Mouse (Mus musculus) heart, adult 8-10 months (tissue): ENCODE data around the gene Gm10198. TPM values are rescaled to one million over a fixed set of nuclear protein-coding genes. Genes with fewer than 3 reads are reported as not detected.

Source experiments
- DNase-seq: peaks from one replicate; pipeline ENCODE4 v3.0.0; 2022; ENCODE audit warnings: low spot score
- total RNA-seq, 4 experiments: library from RNA; stranded (reverse); gene quantifications; 2 replicates each; pipeline ENCODE4 v1.2.4; 2022

Gene Gm10198
- not detected for total RNA-seq

GRCm38 (mm10) chr13:111592485-111592884 is at the start of gene Gm10198:
TSS of gene Gm10198 (plus strand) at chr13:111592785.
- DNase-seq: no peak

GRCm38 (mm10) chr13:111545286-111545685 is 47.3 kb upstream of the Gm10198 start:
- no peak for DNase-seq

DNA sequence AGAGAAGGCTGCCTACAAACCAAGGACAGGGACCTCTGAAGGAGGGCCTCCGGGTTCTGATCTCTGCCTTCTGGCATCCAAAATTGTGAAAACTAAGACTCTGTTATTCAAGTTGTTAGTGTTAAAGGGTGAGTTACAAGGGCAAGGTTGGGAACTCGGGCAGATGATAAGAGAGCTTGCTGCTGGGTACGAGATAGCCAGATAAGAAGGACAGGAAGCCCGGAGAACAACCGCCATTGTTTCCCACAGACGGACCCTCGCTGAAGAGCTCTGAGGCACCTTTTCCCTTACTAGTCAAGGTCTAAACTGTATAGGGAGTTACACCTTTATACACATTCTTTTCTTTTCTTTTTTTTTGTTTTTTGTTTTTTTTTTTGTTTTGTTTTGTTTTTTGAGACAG is 39.8 kb upstream of the Gm10198 start:
- DNase-seq: no peak

DNA sequence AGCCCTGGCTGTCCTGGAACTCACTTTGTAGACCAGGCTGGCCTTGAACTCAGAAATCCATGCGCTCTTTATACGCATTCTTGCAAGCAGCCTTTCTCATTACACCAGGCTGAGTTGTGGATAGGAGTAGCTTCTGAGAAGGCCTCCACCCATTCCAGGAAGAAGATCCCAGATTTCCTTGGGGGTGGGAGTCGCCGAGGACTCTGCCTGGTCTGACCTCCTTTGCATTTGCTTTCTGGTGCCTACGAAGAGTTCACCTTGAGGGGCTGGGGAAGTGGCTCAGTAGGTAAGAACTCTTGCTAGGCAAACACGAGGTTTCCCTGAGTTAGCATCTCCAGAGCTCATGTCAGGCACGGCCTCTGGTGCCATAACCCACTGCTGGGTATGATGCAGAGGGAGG is 39.4 kb upstream of the Gm10198 start:
- no peak for DNase-seq

- DNase-seq: no peak
Observed at GRCm38 (mm10) chr13:111553941-111554340, 38.6 kb upstream of the Gm10198 start.

DNA sequence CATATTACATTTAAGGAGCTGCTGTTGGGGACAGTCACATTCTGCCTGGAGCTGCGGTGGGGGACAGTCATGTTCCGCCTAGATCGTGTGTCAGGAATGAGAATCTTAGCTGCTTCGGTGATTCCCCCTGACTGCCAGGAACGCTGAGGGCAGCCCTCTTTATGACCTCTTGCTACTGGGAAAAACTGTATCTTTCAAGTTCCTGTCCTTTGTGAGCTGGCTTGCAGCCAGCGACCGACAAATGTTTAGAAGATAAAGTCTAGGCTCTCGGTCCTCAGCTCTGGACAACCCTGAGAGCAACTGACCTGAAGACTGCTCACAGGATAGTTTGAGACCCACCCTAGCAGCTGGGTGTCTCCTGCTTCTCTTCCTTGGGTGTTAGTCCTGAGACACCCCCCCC is 37.3 kb upstream of the Gm10198 start:
- DNase-seq: no peak

- no peak for DNase-seq
Observed at GRCm38 (mm10) chr13:111556375-111556774, 36.2 kb upstream of the Gm10198 start.

DNA sequence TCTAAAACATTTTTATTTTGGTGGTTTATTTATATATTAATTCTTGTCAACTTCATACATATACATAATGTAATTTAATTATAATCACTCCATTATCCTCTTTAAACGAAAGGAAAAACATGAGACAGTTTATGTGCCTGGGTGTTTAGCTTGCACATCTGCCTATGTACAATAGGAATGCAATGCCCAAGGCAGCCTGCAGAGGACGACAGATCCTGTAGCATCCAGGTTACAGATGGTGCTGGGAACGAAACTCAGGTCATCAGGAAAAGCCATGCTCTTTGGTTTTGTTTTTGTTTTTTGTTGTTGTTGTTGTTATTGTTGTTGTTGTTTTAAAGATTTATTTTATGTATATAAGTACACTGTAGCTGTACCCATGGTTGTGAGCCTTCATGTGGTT is 32.4 kb upstream of the Gm10198 start:
- no peak for DNase-seq

DNA sequence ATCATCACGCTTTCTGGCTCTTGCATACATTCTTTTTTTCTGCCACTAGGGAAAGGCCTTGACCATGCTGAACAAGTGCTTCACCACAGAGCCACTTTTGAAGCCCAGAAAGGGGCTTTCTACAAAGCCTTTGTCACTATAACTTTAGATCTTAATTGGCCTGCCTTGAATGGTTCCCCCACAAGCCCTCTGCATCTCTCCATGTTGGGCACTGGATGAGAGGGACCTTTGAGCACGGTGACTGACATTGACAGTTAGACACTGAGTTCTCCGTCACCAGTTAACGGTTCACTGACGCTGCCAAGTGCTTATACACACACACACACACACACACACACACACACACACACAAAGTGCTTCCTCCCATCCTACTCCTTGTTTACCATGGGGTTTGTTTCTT is 30.0 kb upstream of the Gm10198 start:
- DNase-seq: no peak

- no peak for DNase-seq
Observed at GRCm38 (mm10) chr13:111574196-111574595, 18.4 kb upstream of the Gm10198 start.

- no peak for DNase-seq
Observed at GRCm38 (mm10) chr13:111577177-111577576, 15.4 kb upstream of the Gm10198 start.

GRCm38 (mm10) chr13:111580054-111580453 is 12.5 kb upstream of the Gm10198 start:
- DNase-seq: no peak

DNA sequence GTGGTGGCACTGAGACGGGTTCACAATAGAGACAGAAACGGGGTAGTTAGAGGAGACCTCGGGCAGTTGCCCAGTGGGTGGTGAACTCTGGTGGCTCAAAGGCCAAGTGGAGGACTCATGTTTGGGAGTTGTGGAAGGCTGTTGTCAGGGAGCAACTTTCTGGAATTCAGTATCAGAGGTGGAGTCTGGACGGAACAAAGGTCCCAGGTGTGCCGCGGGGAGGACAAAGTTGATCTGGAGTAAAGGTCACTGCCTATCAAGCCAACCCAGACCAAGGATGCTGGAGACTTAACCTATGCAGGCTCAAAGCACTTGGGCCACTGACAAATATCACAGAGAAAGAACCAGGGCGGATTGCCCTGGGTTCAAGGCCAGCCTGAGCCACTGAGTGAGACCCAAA is 5.5 kb downstream of the Gm10198 start:
- DNase-seq: no peak

- DNase-seq: no peak
Observed at GRCm38 (mm10) chr13:111601383-111601782, 8.8 kb downstream of the Gm10198 start.

- DNase-seq: no peak
Observed at GRCm38 (mm10) chr13:111604826-111605225, 12.2 kb downstream of the Gm10198 start.

GRCm38 (mm10) chr13:111616168-111617125 is 23.9 kb downstream of the Gm10198 start:
- DNase-seq: no peak

GRCm38 (mm10) chr13:111620433-111620832 is 27.8 kb downstream of the Gm10198 start:
- no peak for DNase-seq

- DNase-seq: no peak
Observed at GRCm38 (mm10) chr13:111622425-111622824, 29.8 kb downstream of the Gm10198 start.

DNA sequence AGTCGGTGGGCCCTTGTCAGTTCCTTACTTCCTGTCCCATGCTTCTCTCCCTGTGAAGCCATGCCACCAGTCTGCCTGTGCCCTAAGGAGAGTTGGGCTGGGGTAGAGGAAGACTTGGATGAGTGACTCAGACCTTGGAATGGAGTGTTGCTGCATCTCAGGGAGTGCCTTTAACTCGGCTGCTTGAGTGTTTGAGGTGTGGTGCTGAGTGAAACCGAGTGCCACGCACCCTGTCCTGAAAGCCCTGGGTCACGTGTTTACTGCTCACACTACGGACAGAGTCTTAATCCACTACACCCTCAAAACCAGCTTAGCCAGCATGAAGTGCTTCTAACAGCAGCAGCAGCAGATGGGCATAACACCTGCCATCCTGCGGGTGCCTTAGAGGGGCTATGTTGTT is 30.5 kb downstream of the Gm10198 start:
- DNase-seq: no peak

DNA sequence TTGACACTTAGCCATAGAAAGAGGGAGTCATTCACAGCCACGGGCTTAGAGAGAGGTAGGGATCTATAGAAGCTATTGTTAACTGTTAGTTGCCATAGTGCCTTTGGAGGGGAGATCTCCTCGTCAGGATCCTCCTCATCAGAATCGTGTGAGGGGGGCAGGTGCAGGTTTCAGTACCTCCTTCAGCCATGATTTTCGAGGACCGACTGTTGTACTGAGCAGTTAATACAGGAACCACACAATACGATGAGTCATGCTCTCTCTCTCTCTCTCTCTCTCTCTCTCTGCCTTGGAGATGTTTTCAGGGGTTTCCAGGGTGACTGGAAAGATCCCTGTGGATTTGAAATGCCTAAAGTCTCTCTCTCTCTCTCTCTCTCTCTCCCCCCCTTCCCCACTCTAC is 31.5 kb downstream of the Gm10198 start:
- DNase-seq: no peak

- no peak for DNase-seq
Observed at GRCm38 (mm10) chr13:111634163-111635160, 41.9 kb downstream of the Gm10198 start.

GRCm38 (mm10) chr13:111640319-111640718 is 47.7 kb downstream of the Gm10198 start:
- no peak for DNase-seq
